7 mouse cellular contexts compared by ENCODE assay signal in the genomic region with DNA sequence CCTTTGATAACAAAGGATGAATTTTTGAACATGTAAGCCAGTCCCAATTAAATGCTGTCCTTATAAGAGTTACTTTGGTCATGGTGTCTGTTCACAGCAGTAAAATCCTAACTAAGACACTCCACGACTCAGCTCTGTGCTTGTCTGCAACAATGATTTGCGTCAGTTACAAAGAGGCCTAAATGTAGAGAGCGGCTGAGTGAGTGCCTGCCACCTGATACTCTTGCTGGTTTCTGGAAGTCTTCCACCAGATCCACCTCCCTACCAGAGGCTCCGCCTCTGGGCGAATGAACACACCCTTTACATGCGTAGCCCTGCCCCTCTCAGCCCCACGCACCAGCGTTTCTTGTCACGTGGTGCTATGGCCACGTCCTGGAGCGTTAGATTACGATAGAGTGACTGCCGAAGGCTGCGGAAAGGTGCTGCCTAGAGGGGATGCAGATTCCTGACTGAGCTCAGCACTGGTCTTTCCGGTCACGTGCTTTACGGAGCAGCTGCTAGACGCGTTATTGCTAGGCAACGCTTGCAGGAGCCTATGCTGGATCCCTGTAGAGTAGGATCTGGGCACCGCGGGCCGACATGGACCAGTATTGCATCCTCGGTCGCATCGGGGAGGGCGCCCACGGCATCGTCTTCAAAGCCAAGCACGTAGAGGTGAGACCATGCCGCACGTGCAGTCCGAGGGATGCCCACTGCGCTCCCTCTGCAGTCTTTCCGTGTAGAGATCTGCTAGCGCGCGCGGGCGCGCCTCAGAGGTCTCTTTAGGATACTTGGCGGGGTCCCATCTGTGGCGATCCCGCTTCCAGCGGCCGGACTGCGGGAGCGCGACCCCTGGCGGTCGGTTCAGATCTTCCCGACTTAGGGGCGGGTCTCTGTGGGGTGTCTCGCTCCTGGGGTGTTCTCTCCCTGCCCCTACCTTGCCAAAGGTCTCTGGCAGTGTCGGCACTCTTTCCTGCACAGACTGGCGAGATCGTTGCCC. TPM values are rescaled to one million over a fixed set of nuclear protein-coding genes. Genes with fewer than 3 reads are reported as not detected.
DNase-seq lines count a peak whose midpoint lies in the region; ATAC-seq and TF ChIP-seq lines count a peak whose summit lies in the region.

Gene Cdk20, plus strand, starts transcription at position 298 of the 979 bp plus-strand sequence.

- peak; percentile 59 for TF ChIP-seq CTCF in kidney, adult 2 months (conservative IDR thresholded peaks at IDR 0.05; ENCODE audit: insufficient read depth, insufficient read length, low read depth, low read length)
- peak; percentile 74 for TF ChIP-seq CTCF in spleen, adult 2 months (IDR thresholded peaks at IDR 0.05; ENCODE audit: extremely low read depth, insufficient read depth, insufficient read length, insufficient replicate concordance)

- H3K4me2 ChIP-seq in embryonic facial prominence, embryonic 13.5 days = peak within 1 kb of the TSS; percentile 77
- peak within 1 kb of the TSS; percentile 67 for H3K4me2 ChIP-seq in limb, embryonic 12.5 days
- H3K4me2 ChIP-seq in midbrain, embryonic 15.5 days = peak within 1 kb of the TSS; percentile 78

- no peaks in the 10 kb centered on the region for H3K9me3 ChIP-seq in embryonic facial prominence, embryonic 13.5 days
- H3K9me3 ChIP-seq in limb, embryonic 12.5 days = no peaks in the 10 kb centered on the region
- H3K9me3 ChIP-seq in midbrain, embryonic 15.5 days = no peaks in the 10 kb centered on the region

- TF ChIP-seq POLR2A in kidney, adult 2 months (IDR thresholded peaks at IDR 0.05; ENCODE audit: low read depth, low read length) = no peak
- TF ChIP-seq POLR2A in spleen, adult 2 months (IDR thresholded peaks at IDR 0.05; ENCODE audit: low read depth, low read length) = peak; percentile 2; the same call in 1 of the 2 replicates

- H3K36me3 ChIP-seq in embryonic facial prominence, embryonic 13.5 days = 0 out of 2 replicates have a peak, but pooled peaks cover 4% of the 10 kb centered on the region
- no peaks in the 10 kb centered on the region for H3K36me3 ChIP-seq in kidney, adult 2 months (ENCODE audit: control insufficient read depth, insufficient read depth, low read length)
- 0 out of 2 replicates have a peak, but pooled peaks cover 4% of the 10 kb centered on the region for H3K36me3 ChIP-seq in limb, embryonic 12.5 days
- no peaks in the 10 kb centered on the region for H3K36me3 ChIP-seq in midbrain, embryonic 15.5 days (replicated peaks)
- no peaks in the 10 kb centered on the region for H3K36me3 ChIP-seq in spleen, adult 2 months (ENCODE audit: control insufficient read depth, insufficient read depth, low read length)

- H3K9ac ChIP-seq in embryonic facial prominence, embryonic 13.5 days = peak within 1 kb of the TSS; percentile 77
- peak within 1 kb of the TSS; percentile 67 for H3K9ac ChIP-seq in limb, embryonic 12.5 days (replicated peaks)
- peak within 1 kb of the TSS; percentile 54 for H3K9ac ChIP-seq in midbrain, embryonic 15.5 days

- peak within 1 kb of the TSS; percentile 69 for H3K4me3 ChIP-seq in embryonic facial prominence, embryonic 13.5 days
- peak within 1 kb of the TSS; percentile 59 for H3K4me3 ChIP-seq in kidney, adult 2 months (ENCODE audit: insufficient read depth, low read depth, low read length)
- H3K4me3 ChIP-seq in limb, embryonic 12.5 days (replicated peaks) = peak within 1 kb of the TSS; percentile 62
- peak within 1 kb of the TSS; percentile 58 for H3K4me3 ChIP-seq in midbrain, embryonic 15.5 days
- H3K4me3 ChIP-seq in spleen, adult 2 months (ENCODE audit: extremely low read depth, insufficient read depth, insufficient read length) = peak within 1 kb of the TSS; percentile 79

- H3K27ac ChIP-seq in embryonic facial prominence, embryonic 13.5 days = peak within 1 kb of the TSS; percentile 92
- peak within 1 kb of the TSS; percentile 26 for H3K27ac ChIP-seq in kidney, adult 2 months (ENCODE audit: insufficient read depth, low read depth, low read length)
- peak within 1 kb of the TSS; percentile 94 for H3K27ac ChIP-seq in limb, embryonic 12.5 days
- H3K27ac ChIP-seq in midbrain, embryonic 15.5 days = peak within 1 kb of the TSS; percentile 86
- H3K27ac ChIP-seq in spleen, adult 2 months (ENCODE audit: insufficient read depth, low read length) = peak within 1 kb of the TSS; percentile 53

- H3K27me3 ChIP-seq in embryonic facial prominence, embryonic 13.5 days = no peaks in the 10 kb centered on the region
- no peaks in the 10 kb centered on the region for H3K27me3 ChIP-seq in kidney, adult 2 months (replicated peaks; ENCODE audit: control insufficient read depth, insufficient read depth, low read length)
- H3K27me3 ChIP-seq in limb, embryonic 12.5 days = no peaks in the 10 kb centered on the region
- no peaks in the 10 kb centered on the region for H3K27me3 ChIP-seq in midbrain, embryonic 15.5 days (replicated peaks)
- no peaks in the 10 kb centered on the region for H3K27me3 ChIP-seq in spleen, adult 2 months (ENCODE audit: control insufficient read depth, insufficient read depth, low read length)

- under 1% methylated on average over 57 of the region's 57 CpGs for WGBS in embryonic facial prominence, embryonic 13.5 days
- WGBS in kidney, adult 2 months = under 1% methylated on average over 57 of the region's 57 CpGs
- under 1% methylated on average over 57 of the region's 57 CpGs for WGBS in limb, embryonic 12.5 days
- WGBS in midbrain, embryonic 15.5 days = under 1% methylated on average over 57 of the region's 57 CpGs
- 1% methylated on average over 57 of the region's 57 CpGs for WGBS in spleen, adult 2 months

- peak; percentile 99 for ATAC-seq in embryonic facial prominence, embryonic 13.5 days (ENCODE audit: insufficient number of reproducible peaks, insufficient read depth, low FRiP score, low TSS enrichment, low read depth)
- peak; percentile 100 for ATAC-seq in limb, embryonic 12.5 days (ENCODE audit: insufficient number of reproducible peaks, insufficient read depth, low FRiP score, low TSS enrichment, low read depth)
- peak; percentile 99 for ATAC-seq in midbrain, embryonic 15.5 days (replicated peaks)

- DNase-seq in adrenal gland, postnatal 36 days = peak; percentile 89
- peak; percentile 91 to 97 for DNase-seq in heart, adult 18-20 months
- peak; percentile 97 for DNase-seq in kidney, adult 2 months
- peak; percentile 71 to 79 for DNase-seq in spleen, adult 2 months (ENCODE audit: low read depth in 1 of 2, low spot score in 2 of 2)

- H3K4me1 ChIP-seq in embryonic facial prominence, embryonic 13.5 days = peaks cover 12% of the 10 kb centered on the region
- H3K4me1 ChIP-seq in kidney, adult 2 months (ENCODE audit: control insufficient read depth, insufficient read depth, low read length) = peaks cover 3% of the 10 kb centered on the region; the same call in 1 of the 2 replicates
- H3K4me1 ChIP-seq in limb, embryonic 12.5 days (replicated peaks) = peaks cover 16% of the 10 kb centered on the region; the same call in 1 of the 2 replicates
- peaks cover 16% of the 10 kb centered on the region for H3K4me1 ChIP-seq in midbrain, embryonic 15.5 days
- peaks cover 3% of the 10 kb centered on the region; the same call in 1 of the 2 replicates for H3K4me1 ChIP-seq in spleen, adult 2 months (ENCODE audit: control insufficient read depth, insufficient read depth, insufficient read length)

RNA-seq across cellular contexts. Expression of gene Cdk20, which starts in this region (rescaled TPM):
- total RNA-seq in adrenal gland, postnatal 36 days (2021) = 1 to 10 TPM; 2.0 to 5.4 TPM
- polyA plus RNA-seq in embryonic facial prominence, embryonic 13.5 days (2015; fragmentation: Nextera tagmentation; extraction: Ambion mirVana) = 15.8 and 16.6 TPM in 2 replicates
- total RNA-seq in heart, adult 18-20 months (2021) = 1 to 10 TPM; 2.5 to 4.4 TPM
- polyA plus RNA-seq in kidney, adult 2 months (2012; rRNA removed) = 10.4 and 12.7 TPM in 2 replicates
- 16.9 and 18.1 TPM in 2 replicates for polyA plus RNA-seq in limb, embryonic 12.5 days (2016; fragmentation: Nextera tagmentation; extraction: Ambion mirVana)
- 29.7 and 29.9 TPM in 2 replicates for polyA plus RNA-seq in midbrain, embryonic 15.5 days (2015; fragmentation: Nextera tagmentation; extraction: Ambion mirVana)
- 11.6 and 11.8 TPM in 2 replicates for polyA plus RNA-seq in spleen, adult 2 months (2012; rRNA removed)

Comparison
In these comparisons a context has a peak if more than half of its experiments do, and no peak if none do; other contexts are left out.
1. Peak in every context shown above with its lines: DNase-seq, ATAC-seq, H3K4me3 ChIP-seq and H3K27ac ChIP-seq.
2. H3K27ac ChIP-seq: peak in every context shown above with its lines; median percentile 94 in limb, embryonic 12.5 days; 92 in embryonic facial prominence, embryonic 13.5 days; 86 in midbrain, embryonic 15.5 days; 53 in spleen, adult 2 months; 26 in kidney, adult 2 months.